Mouse (Mus musculus) ES-Bruce4 (cell line): ENCODE measurements around the gene Abcc8.

Experiments
- CTCF ChIP-seq: IDR thresholded peaks from one replicate; pipeline ENCODE4 v1.8.1; 2011; ENCODE audit warnings: low read depth, low read length
- EP300 ChIP-seq: IDR thresholded peaks from 2 replicates; pipeline ENCODE4 v1.6.1; 2011; ENCODE audit warnings: low read depth, low read length; ENCODE audit not compliant: insufficient read depth
- POLR2A ChIP-seq: IDR thresholded peaks from one replicate; pipeline ENCODE4 v1.8.1; 2011; ENCODE audit warnings: low read length; ENCODE audit not compliant: insufficient read depth

DNA sequence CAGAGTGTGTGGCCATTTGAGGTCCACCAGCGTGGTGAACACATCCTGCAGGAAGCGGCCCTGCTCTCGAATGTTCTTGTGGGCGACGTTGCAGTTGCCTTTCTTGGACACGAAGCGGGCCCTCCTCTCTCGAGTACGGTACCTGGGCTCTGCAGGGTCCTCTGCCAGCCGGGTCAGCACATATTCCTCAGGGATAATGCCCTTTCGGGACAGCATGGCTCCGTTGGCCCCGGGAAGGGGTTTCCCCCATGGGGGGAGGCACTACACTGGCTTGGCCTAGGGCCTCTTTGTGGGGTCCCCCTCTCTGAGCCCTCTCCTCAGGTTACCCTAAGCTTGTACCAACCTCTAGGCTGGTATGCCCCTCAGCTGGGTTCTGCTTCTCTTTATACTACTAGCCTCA, 80.2 kb downstream of the Abcc8 start:
- TF ChIP-seq CTCF = no peak
- no peak for TF ChIP-seq EP300
- TF ChIP-seq POLR2A = no peak
